Mouse (Mus musculus): ENCODE results near the gene Vwce.

The Vwce gene

DNA sequence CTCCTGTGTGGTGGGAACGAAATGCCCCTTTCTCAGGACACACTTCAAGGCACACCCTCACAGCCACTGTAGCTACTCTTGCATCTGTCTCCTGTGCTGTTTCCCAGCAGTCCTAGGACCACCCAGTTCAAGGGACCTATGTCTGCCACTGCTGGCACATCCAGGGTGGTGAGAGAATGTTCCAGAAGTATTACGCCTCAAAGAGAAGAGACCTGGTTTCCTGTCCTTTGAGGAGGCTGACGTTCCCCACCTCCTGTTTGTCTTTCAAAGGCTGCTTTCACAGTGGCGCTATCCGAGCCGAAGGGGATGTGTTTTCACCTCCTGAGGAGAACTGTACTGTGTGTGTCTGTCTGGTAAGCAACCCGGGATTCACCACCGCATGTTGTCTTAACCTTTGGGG, 14.1 kb downstream of the Vwce start:
- no peak for DNase-seq

DNA sequence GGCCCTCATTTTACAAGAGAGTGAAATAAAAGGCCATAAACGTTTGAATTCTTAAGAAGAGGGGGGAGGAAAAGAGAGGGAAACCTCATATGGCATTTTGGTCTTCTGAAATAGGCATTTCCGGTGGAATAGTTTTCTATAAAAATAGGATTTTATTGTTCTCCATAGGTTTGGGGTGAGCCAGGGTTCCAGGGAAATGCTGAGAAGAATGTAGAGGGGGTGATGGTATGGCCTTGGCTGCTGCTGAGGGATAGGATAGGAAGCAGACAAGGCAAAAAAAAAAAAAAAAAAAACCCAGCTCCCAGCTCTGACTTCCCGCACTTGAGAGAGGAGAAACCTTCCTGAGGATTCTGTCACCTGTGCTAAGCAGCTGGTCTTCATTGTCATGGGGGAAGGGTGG, 22.0 kb downstream of the Vwce start:
- DNase-seq = no peak

DNA sequence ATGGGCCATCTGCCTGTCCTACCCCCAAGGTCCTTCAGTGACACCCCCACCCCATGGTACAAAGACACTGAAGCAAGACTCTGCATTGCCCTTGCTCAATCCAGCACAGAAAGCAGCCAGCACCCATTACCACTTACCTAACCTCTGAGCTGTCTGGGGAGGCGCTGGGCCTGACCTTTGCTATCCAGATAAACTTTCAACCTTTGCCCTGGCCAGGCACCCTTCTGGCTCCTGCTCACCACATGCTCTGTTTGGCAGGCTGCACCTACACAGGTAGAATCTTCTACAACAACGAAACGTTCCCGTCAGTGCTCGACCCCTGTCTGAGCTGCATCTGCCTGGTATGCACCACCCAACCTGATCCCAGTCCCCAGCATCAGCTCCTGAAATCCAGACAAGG, 23.7 kb downstream of the Vwce start:
- no peak for DNase-seq

DNA sequence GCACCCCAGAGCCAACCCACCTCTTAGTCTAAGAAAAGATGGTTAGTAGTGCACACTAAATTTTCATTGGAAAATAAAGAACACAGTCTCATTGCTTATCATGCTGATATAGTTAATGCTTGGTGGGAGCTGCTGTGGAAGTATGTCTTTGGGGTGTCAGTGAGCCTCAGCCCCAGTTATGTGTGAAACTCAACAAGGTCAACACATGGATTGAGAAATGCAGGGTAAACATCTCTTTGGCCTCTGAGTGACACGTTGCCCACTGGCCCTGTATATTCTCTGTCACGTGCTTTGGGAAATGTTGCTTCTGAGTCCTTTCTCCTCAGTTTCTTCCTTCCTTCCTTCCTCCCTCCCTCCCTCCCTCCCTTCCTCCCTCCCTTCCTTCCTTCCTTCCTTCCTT, 24.4 kb downstream of the Vwce start:
- DNase-seq = no peak

DNA sequence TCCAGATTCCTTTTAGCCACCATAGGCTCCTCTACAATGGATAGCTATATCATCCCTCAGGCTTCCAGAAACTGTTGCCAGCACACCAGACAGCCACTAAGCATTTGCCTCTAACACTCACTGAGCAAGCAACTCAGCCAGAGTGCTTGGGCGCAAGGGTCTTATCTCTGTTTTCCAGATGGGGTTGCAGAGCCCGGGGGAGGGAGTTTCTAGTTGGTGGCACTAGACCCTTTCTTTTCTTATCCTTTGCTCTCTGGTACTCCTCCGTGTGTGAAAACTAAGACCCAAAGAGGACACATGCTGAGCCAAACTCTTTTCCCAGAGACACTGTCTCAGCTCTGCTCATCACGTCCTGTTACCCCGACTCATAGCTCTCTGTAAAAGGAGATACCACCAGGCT, 27.4 kb downstream of the Vwce start:
- DNase-seq = no peak

DNA sequence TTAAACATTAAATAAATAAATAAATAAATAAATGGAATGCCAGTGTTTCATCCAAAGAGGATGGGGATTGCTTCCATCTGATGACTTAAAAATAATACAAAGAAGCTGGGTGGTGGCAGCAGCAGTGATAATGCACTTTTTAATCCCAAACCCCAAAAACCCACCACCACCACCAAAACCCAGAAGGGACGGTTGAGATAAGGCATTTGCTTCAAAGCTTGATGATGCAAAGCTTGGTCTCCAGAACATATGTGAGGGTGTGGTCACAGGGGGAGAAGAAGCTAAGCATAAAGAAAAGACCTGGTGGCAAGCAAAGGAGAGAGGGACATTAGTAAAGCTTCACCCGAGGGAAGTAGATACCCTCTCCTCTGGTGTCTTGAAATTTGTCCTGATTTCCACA, 27.9 kb downstream of the Vwce start:
- DNase-seq = no peak

DNA sequence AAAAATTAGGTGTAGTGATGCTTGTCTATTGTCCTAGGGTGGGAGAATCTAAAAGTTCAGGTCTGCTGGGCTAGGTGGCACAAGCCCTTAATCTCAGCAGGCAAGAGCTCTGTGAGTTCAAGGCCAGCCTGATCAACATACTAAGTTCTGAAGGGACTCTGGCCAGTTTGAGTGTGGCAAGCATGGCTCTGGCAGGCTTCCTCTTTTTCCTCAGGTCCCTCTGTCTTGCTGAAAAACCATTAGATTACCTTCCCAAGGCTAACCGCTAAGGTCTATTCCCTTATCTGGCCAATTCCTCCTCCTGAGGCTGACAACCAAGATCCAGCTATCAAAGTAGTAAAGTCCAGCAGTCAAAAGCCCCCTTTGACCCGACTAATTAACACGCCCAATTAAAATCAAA, 28.7 kb downstream of the Vwce start:
- DNase-seq = no peak

DNA sequence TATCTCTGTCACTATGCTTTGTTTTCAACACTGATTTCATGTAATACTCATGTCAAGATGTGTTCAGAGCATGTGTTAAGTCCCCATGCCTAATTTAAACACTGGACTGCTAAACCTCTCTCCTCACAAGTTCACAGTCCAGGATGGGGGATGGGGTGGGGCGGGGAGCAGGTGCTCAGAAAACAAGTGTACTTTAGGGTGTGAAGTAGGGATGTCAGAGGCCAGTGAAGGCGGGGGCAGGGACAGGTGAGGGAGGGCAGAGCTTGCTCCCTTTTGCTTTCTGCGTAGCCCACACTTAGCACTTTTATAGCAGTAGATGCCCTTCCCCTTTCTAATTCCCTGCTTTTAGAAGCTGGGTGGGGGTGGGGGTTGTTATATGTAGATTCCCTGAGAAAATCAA, 31.1 kb downstream of the Vwce start:
- no peak for DNase-seq

DNA sequence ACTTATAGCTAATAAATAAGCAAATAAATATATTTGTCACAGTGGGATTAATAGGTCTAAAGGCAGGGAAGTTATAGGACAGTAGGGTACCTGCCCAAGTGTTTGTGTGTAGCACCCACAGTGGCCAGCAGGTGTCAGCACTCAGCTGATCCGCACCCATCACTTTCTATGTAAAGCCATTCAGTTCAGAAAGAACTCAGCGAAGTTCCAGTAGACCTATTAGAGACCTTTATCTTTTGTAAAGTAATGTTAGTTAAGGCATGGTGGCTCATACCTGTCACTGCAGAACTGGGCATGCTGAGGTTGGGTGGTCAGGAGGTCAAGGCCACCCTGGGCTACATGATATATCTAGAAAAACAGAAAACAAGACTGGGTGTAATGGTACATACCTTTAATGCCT, 31.5 kb downstream of the Vwce start:
- peak; percentile 72 for DNase-seq

DNA sequence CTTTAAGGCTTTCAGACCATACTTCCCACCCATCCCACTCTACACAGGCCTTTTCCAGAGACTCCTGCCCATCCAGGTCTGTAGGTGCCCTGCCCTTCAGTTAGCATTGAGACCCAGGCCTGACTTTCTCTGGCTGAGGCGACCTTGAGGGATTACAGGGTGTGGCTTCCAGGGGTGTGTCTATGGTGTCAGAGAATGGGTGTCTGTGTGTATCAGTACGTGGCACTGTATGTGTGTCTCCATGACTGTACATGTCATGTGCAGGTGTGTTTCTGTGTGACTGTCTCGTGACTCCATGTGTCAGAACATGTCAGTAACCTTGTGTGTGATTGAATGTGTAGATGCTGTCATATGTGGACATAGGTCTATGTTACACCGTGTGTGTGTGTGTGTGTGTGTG, 37.3 kb downstream of the Vwce start:
- no peak for DNase-seq

DNA sequence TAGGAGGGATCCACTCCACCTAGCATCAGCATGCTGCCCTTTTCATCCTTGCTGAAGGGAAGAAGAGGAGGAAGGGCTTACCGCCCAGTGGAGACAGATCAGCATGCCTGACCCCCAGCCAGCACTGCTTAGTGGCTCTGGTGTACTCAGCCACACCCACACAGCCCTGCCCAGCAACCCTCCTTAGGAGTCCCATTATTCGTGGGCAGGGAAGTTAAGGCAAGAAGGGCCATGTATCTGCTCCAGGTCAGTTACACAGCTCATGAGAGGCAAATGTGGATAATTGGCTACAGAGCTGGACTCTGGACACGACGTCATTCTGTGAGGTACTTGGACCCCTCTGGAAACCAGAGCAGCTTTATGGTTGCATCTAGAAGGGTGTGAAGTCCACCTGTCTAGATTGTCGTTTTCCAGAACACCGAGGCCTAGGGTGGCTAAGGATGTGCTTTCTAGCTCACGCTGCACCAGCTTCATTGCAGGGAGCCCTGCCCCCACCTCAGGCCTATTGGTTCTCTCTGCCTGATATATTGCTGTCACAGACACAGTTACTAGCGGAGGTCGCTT, 37.9 kb downstream of the Vwce start:
- DNase-seq = no peak

DNA sequence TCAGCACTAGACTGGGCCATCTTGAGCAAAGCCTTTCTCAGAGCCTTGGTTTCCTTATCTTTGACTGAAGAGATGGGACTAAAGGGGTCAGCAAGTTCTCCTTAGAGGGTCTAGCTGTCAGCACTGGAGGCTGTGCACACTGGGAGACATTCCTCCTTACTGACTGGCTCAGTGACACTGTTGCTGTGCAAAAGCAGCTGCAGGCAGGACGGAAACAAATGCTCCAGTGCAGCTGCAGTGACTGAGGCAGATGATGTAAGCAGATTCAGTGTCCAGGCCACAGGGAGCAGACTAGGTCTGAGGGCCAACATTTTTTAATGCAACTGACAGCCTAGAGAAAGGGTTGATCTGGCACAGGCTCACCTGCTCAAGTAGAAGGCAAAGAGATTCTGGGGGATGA, 39.3 kb downstream of the Vwce start:
- no peak for DNase-seq

DNA sequence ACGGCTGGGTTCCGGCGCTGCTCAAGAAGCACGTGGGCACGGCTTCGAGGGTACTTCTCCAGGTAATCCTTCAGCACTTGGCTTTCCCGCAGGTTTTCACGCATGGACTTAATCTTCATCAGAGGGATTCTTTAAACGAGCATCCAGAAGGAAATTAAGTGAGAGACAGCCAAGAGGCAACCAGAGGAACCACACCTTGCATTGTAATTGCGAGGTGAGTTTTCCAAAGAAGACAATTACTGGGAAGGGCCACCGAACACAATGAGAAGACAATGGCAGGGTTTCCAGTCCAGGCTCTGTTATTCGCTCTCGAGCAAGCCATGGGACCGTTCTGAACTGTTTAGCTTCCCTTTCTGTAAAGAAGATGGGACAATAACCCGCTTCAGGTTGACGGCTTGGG, 42.6 kb downstream of the Vwce start:
- no peak for DNase-seq

DNA sequence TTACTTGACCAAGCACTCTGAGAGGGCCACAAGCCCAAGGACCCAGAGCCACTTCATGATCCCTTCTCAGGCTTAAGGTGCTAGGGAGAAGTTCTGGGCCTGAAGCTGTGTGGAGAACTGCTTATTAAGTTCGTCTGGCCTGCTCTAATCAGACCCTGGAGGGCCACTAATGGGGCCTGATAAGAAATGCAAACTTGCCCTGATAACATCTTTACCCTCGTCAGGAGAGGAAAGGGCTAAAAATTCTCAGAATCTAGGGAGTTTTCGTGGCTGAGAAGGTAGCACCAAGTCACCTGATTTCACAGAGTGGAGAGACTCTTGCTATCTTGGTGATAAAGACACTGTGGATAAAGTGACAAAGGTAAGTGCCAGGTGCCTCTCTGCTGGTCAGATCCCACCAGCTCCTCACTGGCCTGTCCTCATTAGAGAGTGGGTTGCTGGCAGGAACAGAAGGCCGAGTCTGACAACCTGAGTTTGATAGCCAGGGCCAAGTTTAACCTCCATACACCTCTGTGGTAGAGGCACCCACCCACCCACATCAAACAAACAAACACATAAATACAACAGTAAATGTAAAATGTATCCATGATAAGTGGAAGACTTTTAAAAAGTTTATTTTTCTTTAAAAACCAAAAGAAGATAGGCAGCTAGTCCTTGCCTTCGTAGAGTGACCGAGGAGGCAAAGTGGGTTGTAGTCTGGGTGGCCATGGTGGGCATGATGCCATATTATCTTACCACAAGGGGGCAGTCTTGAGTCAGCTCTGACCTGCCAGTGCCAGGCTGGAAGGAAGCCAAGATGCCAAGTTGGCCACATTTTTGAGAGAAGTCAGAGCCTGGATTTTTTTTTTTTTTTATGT, 44.1 kb downstream of the Vwce start, which contains the start of gene Pga5:
TSS of gene Pga5 (minus strand) at position 157 of the 857 bp plus-strand sequence.
- peak; percentile 90 for DNase-seq

DNA sequence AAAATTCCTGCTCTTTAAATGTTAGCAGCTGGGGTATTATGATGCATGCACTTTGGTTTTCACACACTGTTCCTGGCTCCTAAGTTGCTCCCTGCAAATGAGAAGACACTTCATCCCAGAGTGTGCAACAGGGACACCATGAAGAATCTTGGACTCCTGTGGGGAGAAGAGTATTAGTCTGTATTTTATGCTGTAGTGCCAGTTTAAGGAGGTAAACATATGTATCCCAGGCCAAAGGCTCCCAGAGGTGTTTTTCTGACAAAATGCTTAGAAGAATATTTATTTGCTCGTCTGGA, 44.7 kb downstream of the Vwce start:
- DNase-seq = no peak

DNA sequence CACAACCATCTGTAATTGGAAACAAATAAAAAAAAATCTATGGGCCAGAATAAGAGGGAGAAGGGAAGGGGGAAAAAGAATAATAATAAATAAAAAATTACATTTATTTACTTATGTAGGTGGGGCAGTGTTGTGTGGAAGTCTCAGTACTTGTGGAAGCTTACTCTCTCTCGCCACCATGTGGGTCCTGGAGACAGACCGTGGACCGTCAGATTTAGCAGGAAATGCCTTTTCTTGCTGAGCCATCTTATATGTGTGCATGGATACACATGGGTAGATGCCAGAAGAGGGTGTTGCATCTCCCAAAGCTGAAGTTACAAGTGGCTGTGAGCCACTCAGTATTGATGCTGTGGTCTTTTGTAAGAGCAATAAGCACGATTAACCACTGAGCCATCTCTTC, 47.6 kb downstream of the Vwce start:
- no peak for DNase-seq

DNA sequence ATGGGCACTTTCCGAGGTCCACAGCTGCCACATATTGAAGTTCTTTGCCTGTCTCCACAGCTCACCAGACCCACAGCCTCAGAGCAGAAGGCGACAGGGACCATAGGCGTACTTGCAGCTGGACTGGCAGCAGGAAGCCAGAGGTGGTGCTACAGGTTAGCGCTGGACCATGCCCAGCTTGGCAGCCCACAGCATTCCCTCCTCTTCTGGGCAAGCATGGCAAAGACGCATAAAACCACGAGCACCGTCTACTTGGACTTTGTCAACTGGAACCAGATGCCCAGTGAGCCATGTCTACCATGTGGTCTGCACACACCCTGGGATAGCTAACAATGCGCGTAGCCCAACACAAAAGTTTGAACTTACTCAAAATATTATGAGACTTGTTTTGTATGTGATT, 51.1 kb downstream of the Vwce start:
- DNase-seq = no peak

DNA sequence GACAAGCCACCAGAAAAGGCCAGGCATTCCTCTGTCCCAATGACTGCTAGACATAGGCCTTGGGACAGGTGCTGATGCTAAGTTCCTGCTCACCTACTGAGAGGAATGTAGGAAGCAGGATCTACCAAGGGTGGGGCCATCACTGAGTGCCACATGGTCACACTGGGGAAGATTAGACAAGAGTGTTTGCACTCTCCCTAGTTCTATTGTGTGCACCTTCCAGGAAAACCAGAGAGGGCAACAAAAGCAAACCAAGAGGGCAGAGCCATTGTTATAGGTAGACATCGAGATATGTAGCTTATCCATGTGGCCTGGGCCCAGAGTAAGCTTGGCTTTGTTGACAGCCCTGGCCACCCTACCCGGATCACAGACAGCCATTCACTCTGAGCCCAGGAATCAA, 51.7 kb downstream of the Vwce start:
- no peak for DNase-seq

DNA sequence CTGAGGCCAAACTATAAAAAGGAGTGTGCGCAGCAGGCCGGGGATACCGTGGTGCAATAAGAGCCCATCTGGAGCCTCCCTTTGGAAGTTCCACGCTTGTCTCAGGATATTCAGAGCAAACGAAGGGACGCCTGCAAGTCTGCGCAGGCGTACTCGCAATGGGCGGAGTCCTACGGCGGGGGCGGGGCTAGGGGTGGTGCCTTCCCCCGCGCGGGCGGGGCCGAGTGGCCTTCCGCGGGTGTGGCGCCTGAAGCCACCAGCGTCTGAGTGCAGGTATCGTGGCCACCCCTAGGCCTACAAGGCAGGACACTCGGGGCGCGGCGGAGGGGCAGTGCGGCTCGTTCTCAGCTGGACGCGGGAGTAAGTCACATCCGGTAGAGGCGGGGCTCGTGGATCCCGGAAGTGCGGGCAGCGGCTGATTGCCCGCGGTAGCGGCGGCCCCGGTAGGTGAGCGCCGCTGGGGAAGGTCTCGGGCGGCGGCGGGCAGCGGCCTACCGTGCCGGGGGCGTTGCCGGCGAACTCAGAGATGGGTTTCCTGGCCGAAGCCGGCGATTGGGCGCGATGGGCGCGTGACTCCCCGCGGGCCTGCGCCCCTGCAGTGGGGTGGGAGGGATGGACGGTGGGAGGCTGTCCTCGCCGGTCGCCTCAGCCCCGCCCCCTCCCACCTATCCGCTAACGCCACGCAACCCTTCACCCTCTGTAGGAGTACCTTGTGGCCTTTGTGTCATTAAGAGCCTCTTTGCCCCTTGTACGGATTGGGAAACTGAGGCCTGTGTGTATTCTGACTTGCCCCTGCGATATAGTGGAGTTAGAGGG, 54.7 kb downstream of the Vwce start, which contains the start of gene Vps37c:
TSS of gene Vps37c (plus strand) at position 199 of the 816 bp plus-strand sequence.
- peak; percentile 97 for DNase-seq

DNA sequence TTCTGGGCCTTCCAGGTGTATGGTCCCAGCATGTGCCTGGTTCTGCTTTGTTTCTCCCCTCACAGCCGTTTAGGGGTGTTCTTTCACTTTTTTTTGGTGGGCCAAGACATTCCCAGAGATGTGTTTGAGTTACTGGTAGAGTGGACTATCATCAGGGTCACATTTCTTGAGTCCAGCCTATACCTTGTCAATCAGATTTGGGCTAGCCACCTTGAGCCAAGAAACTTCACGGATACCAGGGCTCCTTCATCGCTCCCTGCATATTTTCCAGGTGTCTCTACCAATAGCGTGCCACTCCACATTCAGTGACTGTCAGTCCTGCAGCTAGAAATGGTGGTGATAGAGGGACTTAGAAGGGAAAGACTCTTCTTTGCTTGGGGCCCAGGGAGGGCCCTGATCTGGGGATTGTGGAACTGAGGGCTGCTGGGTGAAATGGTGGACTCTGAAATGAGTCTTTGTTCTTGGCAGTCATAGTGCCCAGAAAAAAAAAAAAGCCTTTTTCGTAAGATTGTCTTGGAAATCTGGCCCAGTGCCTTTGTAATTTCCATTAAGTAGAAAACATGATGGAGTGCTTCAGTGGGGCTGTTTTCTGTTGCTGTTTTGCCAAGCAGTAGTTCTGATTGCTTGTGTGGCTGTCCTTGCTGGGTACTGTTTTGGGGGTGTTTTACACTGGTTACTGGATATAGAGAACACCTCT, 55.6 kb downstream of the Vwce start:
- peak; percentile 23 for DNase-seq

DNA sequence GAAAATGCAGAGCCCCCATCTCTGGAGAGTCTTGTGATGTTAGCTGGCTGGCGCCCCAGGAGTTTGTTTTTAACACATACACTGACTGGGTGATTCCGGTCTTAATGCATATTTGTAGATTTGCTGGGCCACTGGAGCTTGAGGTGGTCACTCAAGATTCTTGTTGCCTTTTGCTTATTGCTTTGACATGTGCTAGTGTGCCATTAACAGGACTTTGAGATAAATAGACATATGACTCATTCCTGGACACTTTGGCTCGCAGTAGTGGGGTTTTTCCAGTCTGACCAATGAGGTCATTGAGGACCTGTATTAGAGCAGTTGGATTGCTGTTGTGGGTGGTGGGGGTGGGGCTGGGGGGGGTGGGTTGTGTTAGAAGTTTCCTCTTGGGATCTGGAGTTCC, 56.3 kb downstream of the Vwce start:
- DNase-seq = peak; percentile 26

DNA sequence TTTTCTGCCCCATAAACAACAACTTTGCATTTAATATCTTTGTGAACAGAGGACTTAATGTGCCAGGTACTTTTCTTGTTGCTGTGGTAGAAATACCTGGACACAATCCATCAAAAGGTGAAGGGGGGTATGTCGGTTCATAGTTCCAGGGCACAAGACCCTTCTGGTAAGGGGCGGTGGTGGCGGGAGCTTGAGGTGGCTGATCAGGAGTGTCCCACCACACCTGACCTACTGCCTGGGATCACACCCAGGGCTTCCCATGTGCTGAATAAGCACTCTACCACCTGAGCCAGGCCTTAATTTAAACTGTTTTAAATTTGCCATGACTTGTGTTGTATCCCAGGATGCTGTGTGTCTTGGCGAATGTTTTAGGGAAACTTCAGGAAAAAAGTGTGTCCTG, 57.1 kb downstream of the Vwce start:
- no peak for DNase-seq

DNA sequence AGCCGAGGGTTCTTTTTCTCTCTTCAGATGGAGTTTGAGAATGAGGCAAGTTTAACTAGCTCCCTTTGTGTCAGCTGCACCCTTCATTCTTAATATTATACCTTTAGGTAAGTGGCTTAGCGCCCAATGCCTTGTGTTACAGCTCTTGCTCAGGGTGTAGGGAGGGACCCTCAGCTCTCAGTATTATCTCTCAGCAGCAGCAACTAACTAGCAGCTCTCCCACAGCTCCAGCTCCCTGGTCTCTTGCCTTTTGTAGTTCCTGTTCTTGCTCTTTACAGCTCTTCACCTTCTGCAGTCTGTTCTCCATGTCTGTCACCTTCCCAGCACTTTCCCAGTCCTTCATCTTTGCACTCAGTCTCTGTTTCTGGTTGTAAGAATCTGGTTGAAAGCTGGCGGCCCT, 57.6 kb downstream of the Vwce start:
- DNase-seq = no peak

Measured in lung, postnatal 14 days (tissue).